Mouse (Mus musculus) MEL (cell line): ENCODE measurements at regions not wholly inside any gene's neighbourhood (a gene's known extent, or its start where the extent isn't known, plus 50 kb on each side); places are given as distances from the start of the nearest gene placed in this dataset.

Source experiments
- DNase-seq: peaks from one replicate; pipeline ENCODE4 v3.0.0; 2011; ENCODE audit warnings: low read depth, low spot score
- H3K27ac ChIP-seq: 2 replicates; pipeline ENCODE4 v1.5.1; 2012; ENCODE audit warnings: low read depth, mild to moderate bottlenecking, control low read depth, low read length, moderate library complexity; ENCODE audit not compliant: control insufficient read depth
- H3K27me3 ChIP-seq, 2 experiments: fragments of 150-350 bp in 1 of 2; sonication (generic) in 1 of 2; 2 replicates each; pipeline ENCODE4 v1.6.1; 2012; ENCODE audit warnings: low read length in 2 of 2, mild to moderate bottlenecking in 2 of 2, improper control_type of control experiment in 1 of 2, moderate library complexity in 1 of 2; ENCODE audit not compliant: insufficient read depth in 2 of 2, control insufficient read depth in 1 of 2
- H3K36me3 ChIP-seq, 2 experiments: 2 replicates each; pipeline ENCODE4 v1.6.1; 2012 to 2014; ENCODE audit warnings: low read length in 2 of 2, improper control_type of control experiment in 1 of 2, inconsistent platforms in 1 of 2, mild to moderate bottlenecking in 1 of 2; ENCODE audit not compliant: insufficient read depth in 2 of 2, control insufficient read depth in 1 of 2
- H3K4me1 ChIP-seq, 2 experiments: fragments of 150-350 bp in 1 of 2; sonication (generic) in 1 of 2; 2 replicates each; pipeline ENCODE4 v1.6.1; 2012; ENCODE audit warnings: low read length in 2 of 2, improper control_type of control experiment in 1 of 2, mild to moderate bottlenecking in 1 of 2; ENCODE audit not compliant: insufficient read depth in 2 of 2, control insufficient read depth in 1 of 2
- H3K4me3 ChIP-seq, 2 experiments: fragments of 150-350 bp in 1 of 2; sonication (generic) in 1 of 2; 2 replicates each; pipeline ENCODE4 v1.5.1; 2012; ENCODE audit warnings: low read depth in 2 of 2, low read length in 2 of 2, mild to moderate bottlenecking in 2 of 2, moderate library complexity in 2 of 2, control low read depth in 1 of 2, improper control_type of control experiment in 1 of 2; ENCODE audit not compliant: control insufficient read depth in 1 of 2, insufficient read depth in 1 of 2
- H3K79me2 ChIP-seq: 2 replicates; pipeline ENCODE4 v1.6.1; 2012; ENCODE audit warnings: mild to moderate bottlenecking, low read length, moderate library complexity; ENCODE audit not compliant: control insufficient read depth, poor library complexity, insufficient read depth
- H3K9ac ChIP-seq: 2 replicates; pipeline ENCODE4 v1.6.1; 2012; ENCODE audit warnings: low read depth, mild to moderate bottlenecking, control low read depth, low read length, moderate library complexity; ENCODE audit not compliant: control insufficient read depth, poor library complexity, severe bottlenecking
- H3K9me3 ChIP-seq: fragments of 150-350 bp; sonication (generic); replicated peaks from 2 replicates; pipeline ENCODE4 v1.6.1; 2012; ENCODE audit warnings: mild to moderate bottlenecking, low read length, improper control_type of control experiment, moderate library complexity; ENCODE audit not compliant: insufficient read depth
- BHLHE40 ChIP-seq: IDR thresholded peaks from 2 replicates; pipeline ENCODE4 v1.6.1; 2012; ENCODE audit warnings: low read depth, mild to moderate bottlenecking, inconsistent platforms, low read length, improper control_type of control experiment, borderline replicate concordance
- CHD1 ChIP-seq: IDR thresholded peaks from 2 replicates; pipeline ENCODE4 v1.6.1; 2012; ENCODE audit warnings: low read depth, mild to moderate bottlenecking, inconsistent platforms, low read length, improper control_type of control experiment
- CHD2 ChIP-seq: IDR thresholded peaks from 2 replicates; pipeline ENCODE4 v1.6.1; 2011; ENCODE audit warnings: low read length, improper control_type of control experiment
- CTCF ChIP-seq, 3 experiments: IDR thresholded peaks in 2 of 3; conservative IDR thresholded peaks in 1 of 3; 2 replicates each; pipeline ENCODE4 v1.5.1; 2011 to 2012; ENCODE audit warnings: low read length in 3 of 3, low read depth in 2 of 3, mild to moderate bottlenecking in 2 of 3, improper control_type of control experiment in 1 of 3, inconsistent platforms in 1 of 3, mixed read lengths in 1 of 3, moderate library complexity in 1 of 3; ENCODE audit not compliant: control insufficient read depth in 1 of 3, insufficient read depth in 1 of 3, poor library complexity in 1 of 3, severe bottlenecking in 1 of 3
- E2F4 ChIP-seq: IDR thresholded peaks from 2 replicates; pipeline ENCODE4 v1.6.1; 2011; ENCODE audit warnings: low read depth, low read length, improper control_type of control experiment, borderline replicate concordance
- ELF1 ChIP-seq: IDR thresholded peaks from 2 replicates; pipeline ENCODE4 v1.6.1; 2014; ENCODE audit warnings: low read depth, mild to moderate bottlenecking, inconsistent platforms, low read length, improper control_type of control experiment, moderate library complexity
- EP300 ChIP-seq, 2 experiments: IDR thresholded peaks; 2 replicates each; pipeline ENCODE4 v1.6.1; 2011; ENCODE audit warnings: improper control_type of control experiment in 2 of 2, low read length in 2 of 2, low read depth in 1 of 2, mild to moderate bottlenecking in 1 of 2
- ETS1 ChIP-seq: IDR thresholded peaks from 2 replicates; pipeline ENCODE4 v1.6.1; 2012; ENCODE audit warnings: low read depth, mild to moderate bottlenecking, inconsistent platforms, low read length, improper control_type of control experiment, moderate library complexity
- HCFC1 ChIP-seq: IDR thresholded peaks from 2 replicates; pipeline ENCODE4 v1.6.1; 2012; ENCODE audit warnings: low read depth, mild to moderate bottlenecking, inconsistent platforms, low read length, improper control_type of control experiment, moderate library complexity
- JUND ChIP-seq: IDR thresholded peaks from 2 replicates; pipeline ENCODE4 v1.6.1; 2011; ENCODE audit warnings: low read depth, mild to moderate bottlenecking, improper control_type of control experiment, low read length
- KAT2A ChIP-seq: conservative IDR thresholded peaks from 2 replicates; pipeline ENCODE4 v1.6.1; 2012; ENCODE audit warnings: low read depth, low read length, improper control_type of control experiment, inconsistent platforms
- MAFK ChIP-seq: IDR thresholded peaks from 2 replicates; pipeline ENCODE4 v1.6.1; 2011; ENCODE audit warnings: low read depth, mild to moderate bottlenecking, low read length, improper control_type of control experiment, borderline replicate concordance
- MAX ChIP-seq: IDR thresholded peaks from 2 replicates; pipeline ENCODE4 v1.6.1; 2011; ENCODE audit warnings: low read length, improper control_type of control experiment
- MAZ ChIP-seq: IDR thresholded peaks from 2 replicates; pipeline ENCODE4 v1.6.1; 2012; ENCODE audit warnings: low read depth, mild to moderate bottlenecking, inconsistent platforms, low read length, improper control_type of control experiment
- MXI1 ChIP-seq: IDR thresholded peaks from 2 replicates; pipeline ENCODE4 v1.6.1; 2011; ENCODE audit warnings: mild to moderate bottlenecking, low read depth, low read length, improper control_type of control experiment
- MYC ChIP-seq: IDR thresholded peaks from 2 replicates; pipeline ENCODE4 v1.6.1; 2011; ENCODE audit warnings: low read depth, mild to moderate bottlenecking, low read length, improper control_type of control experiment, moderate library complexity
- NELFE ChIP-seq: IDR thresholded peaks from 2 replicates; pipeline ENCODE4 v1.6.1; 2011; ENCODE audit warnings: low read depth, low read length, improper control_type of control experiment
- NRF1 ChIP-seq: IDR thresholded peaks from 2 replicates; pipeline ENCODE4 v1.6.1; 2014; ENCODE audit warnings: low read depth, mild to moderate bottlenecking, inconsistent platforms, low read length, improper control_type of control experiment, moderate library complexity; ENCODE audit not compliant: poor library complexity, insufficient read depth, severe bottlenecking
- POLR2A ChIP-seq, 2 experiments: IDR thresholded peaks; 2 replicates each; pipeline ENCODE4 v1.6.1; 2011 to 2012; ENCODE audit warnings: low read length in 2 of 2, mild to moderate bottlenecking in 2 of 2, control low read depth in 1 of 2, improper control_type of control experiment in 1 of 2, low read depth in 1 of 2, moderate library complexity in 1 of 2; ENCODE audit not compliant: control insufficient read depth in 1 of 2, insufficient read depth in 1 of 2, poor library complexity in 1 of 2
- POLR2AphosphoS2 ChIP-seq: IDR thresholded peaks from 2 replicates; pipeline ENCODE4 v1.6.1; 2011; ENCODE audit warnings: low read length, improper control_type of control experiment
- POLR2AphosphoS5 ChIP-seq: IDR thresholded peaks from 2 replicates; pipeline ENCODE4 v1.6.1; 2012; ENCODE audit warnings: low read depth, borderline replicate concordance, mild to moderate bottlenecking, inconsistent platforms, low read length, moderate library complexity, mixed read lengths
- RAD21 ChIP-seq: IDR thresholded peaks from 2 replicates; pipeline ENCODE4 v1.6.1; 2011; ENCODE audit warnings: mild to moderate bottlenecking, low read depth, low read length, improper control_type of control experiment
- RCOR1 ChIP-seq: IDR thresholded peaks from 2 replicates; pipeline ENCODE4 v1.6.1; 2012; ENCODE audit warnings: low read depth, mild to moderate bottlenecking, inconsistent platforms, low read length, improper control_type of control experiment
- SIN3A ChIP-seq: IDR thresholded peaks from 2 replicates; pipeline ENCODE4 v1.6.1; 2012; ENCODE audit warnings: low read length, improper control_type of control experiment, inconsistent platforms
- SMC3 ChIP-seq: IDR thresholded peaks from 2 replicates; pipeline ENCODE4 v1.6.1; 2011; ENCODE audit warnings: low read depth, low read length, improper control_type of control experiment
- TBP ChIP-seq: IDR thresholded peaks from 2 replicates; pipeline ENCODE4 v1.8.0; 2011; ENCODE audit warnings: low read depth, low read length, improper control_type of control experiment
- TCF12 ChIP-seq: IDR thresholded peaks from 2 replicates; pipeline ENCODE4 v1.6.1; 2014; ENCODE audit warnings: low read depth, mild to moderate bottlenecking, inconsistent platforms, low read length, improper control_type of control experiment, moderate library complexity
- UBTF ChIP-seq: IDR thresholded peaks from 2 replicates; pipeline ENCODE4 v1.6.1; 2012; ENCODE audit warnings: low read depth, mild to moderate bottlenecking, inconsistent platforms, low read length, improper control_type of control experiment, moderate library complexity, borderline replicate concordance; ENCODE audit not compliant: insufficient read depth
- USF1 ChIP-seq: IDR thresholded peaks from 2 replicates; pipeline ENCODE4 v1.6.1; 2014; ENCODE audit warnings: low read depth, mild to moderate bottlenecking, inconsistent platforms, low read length, improper control_type of control experiment, moderate library complexity
- USF2 ChIP-seq, 2 experiments: IDR thresholded peaks; 2 replicates each; pipeline ENCODE4 v1.6.1; 2011 to 2012; ENCODE audit warnings: improper control_type of control experiment in 2 of 2, low read length in 2 of 2, borderline replicate concordance in 1 of 2, inconsistent platforms in 1 of 2, low read depth in 1 of 2, mild to moderate bottlenecking in 1 of 2; ENCODE audit not compliant: insufficient read depth in 1 of 2
- ZC3H11A ChIP-seq: IDR thresholded peaks from 2 replicates; pipeline ENCODE4 v1.6.1; 2012; ENCODE audit warnings: low read depth, mild to moderate bottlenecking, inconsistent platforms, low read length, improper control_type of control experiment
- ZKSCAN1 ChIP-seq: IDR thresholded peaks from 2 replicates; pipeline ENCODE4 v1.6.1; 2012; ENCODE audit warnings: low read depth, mild to moderate bottlenecking, inconsistent platforms, low read length, improper control_type of control experiment, moderate library complexity
- ZNF384 ChIP-seq: IDR thresholded peaks from 2 replicates; pipeline ENCODE4 v1.6.1; 2012; ENCODE audit warnings: low read depth, mild to moderate bottlenecking, inconsistent platforms, low read length, improper control_type of control experiment

GRCm38 (mm10) chr16:55476544-55477208 is 178.9 kb upstream of the Zpld1 start:
- H3K9me3 ChIP-seq, result no peaks in the 10 kb centered on the region
- H3K27ac ChIP-seq, result no peak overlapping the region
- H3K4me3 ChIP-seq, result no peak overlapping the region
- DNase-seq, result peak; percentile 80
- peaks cover 0 to 8% of the 10 kb centered on the region in 2 experiments; a peak in 1 of 4 replicates for H3K4me1 ChIP-seq
- no peaks in the 10 kb centered on the region for H3K79me2 ChIP-seq
- TF ChIP-seq CHD2 (no peak), TCF12 (no peak), POLR2AphosphoS5 (no peak), POLR2A (IDR thresholded peaks at IDR 0.05; ENCODE audit: control insufficient read depth in 1 of 2, insufficient read depth in 1 of 2, low read depth in 1 of 2, low read length in 2 of 2, poor library complexity in 1 of 2) (no peak), RAD21 (peak; percentile 87), E2F4 (no peak), EP300 (IDR thresholded peaks at IDR 0.05; ENCODE audit: low read depth in 1 of 2, low read length in 2 of 2) (no peak), ZC3H11A (peak; percentile 66), MAZ (no peak), USF1 (no peak), MXI1 (no peak), JUND (no peak), ETS1 (no peak), CTCF (IDR thresholded peaks at IDR 0.05 in 2 of 3, conservative IDR thresholded peaks at IDR 0.05 in 1 of 3; ENCODE audit: control insufficient read depth in 1 of 3, insufficient read depth in 1 of 3, low read depth in 2 of 3, low read length in 3 of 3, poor library complexity in 1 of 3, severe bottlenecking in 1 of 3) (peak; percentile 32 to 82 (median 69); a peak in 5 of 6 replicates), MAX (no peak), USF2 (IDR thresholded peaks at IDR 0.05; ENCODE audit: borderline replicate concordance in 1 of 2, insufficient read depth in 1 of 2, low read depth in 1 of 2, low read length in 2 of 2) (no peak), MYC (no peak), CHD1 (no peak), UBTF (no peak), POLR2AphosphoS2 (no peak), KAT2A (no peak), ELF1 (no peak), SIN3A (no peak), ZKSCAN1 (no peak), SMC3 (peak; percentile 75), NRF1 (no peak), NELFE (no peak), RCOR1 (no peak), HCFC1 (no peak), TBP (no peak), MAFK (no peak), BHLHE40 (no peak), ZNF384 (no peak)
- no peak overlapping the region for H3K9ac ChIP-seq
- H3K27me3 ChIP-seq, result no peaks in the 10 kb centered on the region
- H3K36me3 ChIP-seq, result peaks cover 0 to 5% of the 10 kb centered on the region in 2 experiments; a peak in 1 of 4 replicates
